Mouse (Mus musculus) heart, postnatal 10 days (tissue): ENCODE measurements at regions not wholly inside any gene's neighbourhood (a gene's known extent, or its start where the extent isn't known, plus 50 kb on each side); places are given as distances from the start of the nearest gene placed in this dataset.

Source experiments
- DNase-seq, 2 experiments: peaks; one replicate each; pipeline ENCODE4 v3.0.0; 2021
- intact Hi-C: fragments of 180-260 bp; cut with DNase I; formaldehyde crosslinking; loops from one replicate; pipeline ENCODE4 v1.15.1; 2025

DNA sequence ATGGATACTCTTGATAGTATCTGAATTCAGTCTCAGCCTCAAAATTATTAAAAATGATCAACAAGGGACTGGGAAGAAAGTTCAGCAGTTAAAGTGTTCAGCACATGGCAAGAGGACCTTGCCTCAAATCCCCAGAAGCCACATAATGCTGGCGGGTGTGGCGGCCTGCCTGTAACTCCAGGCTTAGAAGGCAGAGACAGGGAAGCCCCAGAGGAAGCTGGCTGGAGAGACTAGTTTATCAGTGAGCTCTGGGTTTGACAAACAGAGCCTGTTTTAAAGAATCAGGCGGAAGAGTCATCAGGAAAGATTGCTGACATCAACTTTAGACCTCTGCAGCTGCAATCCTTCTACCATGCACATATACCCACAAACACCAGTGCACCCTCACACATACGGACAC lies 52.1 kb upstream of the Fyn start:
- intact Hi-C loops = no loop called here
- DNase-seq = peak; percentile 17 to 44

DNA sequence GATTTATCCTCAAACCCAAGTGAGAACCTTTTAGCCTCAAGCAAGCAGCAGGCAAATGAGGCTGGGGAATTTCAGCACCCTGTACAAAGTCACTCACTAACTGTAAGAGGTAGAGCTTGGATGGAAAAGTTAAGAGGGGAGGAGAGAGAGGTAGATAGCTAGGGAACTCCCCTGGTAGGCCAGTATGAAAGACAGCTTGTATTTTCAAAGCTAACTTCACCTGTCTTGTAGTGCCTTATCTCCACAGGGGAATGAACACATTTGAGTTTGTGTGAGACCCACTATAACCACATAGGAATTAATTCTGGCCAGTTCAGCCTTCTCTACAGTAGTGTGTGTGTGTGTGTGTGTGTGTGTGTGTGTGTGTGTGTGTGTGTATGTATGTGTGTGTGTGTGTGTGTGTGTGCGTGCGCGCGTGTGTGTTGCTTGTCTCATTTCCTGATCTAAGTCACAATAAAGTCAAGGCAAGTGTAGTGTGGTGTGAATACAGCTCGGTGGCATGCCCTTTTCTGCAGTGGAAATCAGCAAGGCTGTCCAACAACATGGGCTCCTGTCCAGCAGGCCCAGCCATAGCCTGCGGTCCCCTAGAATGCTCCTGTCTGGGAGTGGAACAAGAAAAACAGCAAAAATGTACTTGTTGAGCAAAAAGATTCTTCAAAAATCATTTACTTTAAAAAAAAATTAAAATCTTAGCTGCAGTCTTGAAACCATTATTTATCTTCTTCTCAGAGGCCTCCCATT lies 53.1 kb upstream of the Fyn start:
- intact Hi-C loops = no loop called here
- DNase-seq = peak; percentile 16 to 26

DNA sequence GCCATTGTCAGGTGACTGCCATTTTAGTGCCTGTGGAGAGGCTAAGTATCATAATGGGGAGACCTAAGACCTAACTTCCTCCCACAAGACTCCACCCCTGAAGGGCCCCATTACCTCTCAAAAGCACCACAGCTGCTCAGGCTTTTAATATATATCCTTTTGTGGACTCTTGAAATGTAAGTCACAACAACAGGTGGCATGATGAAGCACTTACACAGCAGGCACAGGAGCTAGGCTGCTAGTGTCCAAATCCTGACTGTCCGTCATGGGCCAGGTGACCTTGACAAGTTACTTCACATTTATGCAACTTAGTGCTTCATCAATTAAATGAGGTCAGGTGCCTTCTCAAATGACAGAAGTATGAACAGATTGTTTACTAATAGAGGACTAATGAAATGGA lies 57.2 kb upstream of the Fyn start:
- intact Hi-C loops = no loop called here
- DNase-seq = no peak

DNA sequence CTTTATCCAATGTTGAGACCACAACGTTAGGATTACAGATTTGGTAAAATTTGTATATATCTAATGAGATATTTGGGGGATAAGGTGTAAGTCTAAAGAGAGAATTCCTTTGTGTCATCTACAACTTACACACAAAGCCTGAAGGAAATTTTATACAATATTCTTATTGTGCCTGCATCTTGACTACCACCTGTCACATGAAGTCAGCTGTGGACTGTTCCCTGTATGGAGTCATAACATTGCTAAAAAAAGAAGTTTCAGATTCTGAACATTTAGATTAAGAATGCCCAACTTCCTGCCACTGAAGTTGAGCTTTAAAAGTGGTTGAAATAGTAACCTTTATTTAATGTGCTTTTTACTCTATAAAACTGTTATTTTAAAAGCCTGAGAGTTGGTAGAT lies 60.1 kb upstream of the Fyn start:
- intact Hi-C loops = no loop called here
- no peak for DNase-seq

DNA sequence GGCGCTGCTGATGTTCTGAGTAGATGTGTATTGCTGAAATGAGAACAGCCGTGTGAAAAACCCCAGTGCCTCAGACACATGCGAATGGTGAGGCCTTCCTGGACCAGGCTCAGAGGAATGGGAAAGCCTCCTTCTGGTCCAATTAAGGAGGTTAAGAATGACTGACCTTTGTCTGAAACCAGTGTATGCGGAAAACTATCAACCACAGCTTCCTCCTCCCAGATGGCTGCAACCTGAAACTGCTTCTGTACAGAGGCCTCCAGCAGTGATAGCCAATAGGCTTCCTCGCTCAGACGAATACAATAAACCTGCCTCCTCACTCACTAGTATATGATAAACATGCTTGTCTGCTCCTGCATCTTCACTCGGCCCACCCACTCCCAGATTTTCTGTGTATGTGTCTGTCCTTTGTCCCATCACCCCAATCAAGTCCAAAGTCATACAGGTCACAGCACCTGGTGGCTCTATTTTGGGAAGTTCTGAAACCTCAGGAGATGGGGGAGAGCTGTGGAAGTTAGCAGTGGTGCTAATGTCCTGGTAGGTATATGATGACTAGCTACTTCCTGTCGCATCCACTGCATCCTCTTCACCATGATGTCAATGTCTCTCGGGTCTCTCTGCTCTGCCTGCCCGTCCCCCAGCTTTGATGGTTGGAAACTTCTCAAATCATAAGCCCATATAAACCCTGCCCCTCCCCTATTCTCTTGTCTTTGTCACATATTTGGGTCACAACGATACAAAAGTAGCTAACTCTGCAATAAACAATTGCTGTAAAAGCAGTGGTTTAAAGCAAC lies 75.8 kb upstream of the Fyn start:
- intact Hi-C loops = no loop called here
- no peak for DNase-seq

DNA sequence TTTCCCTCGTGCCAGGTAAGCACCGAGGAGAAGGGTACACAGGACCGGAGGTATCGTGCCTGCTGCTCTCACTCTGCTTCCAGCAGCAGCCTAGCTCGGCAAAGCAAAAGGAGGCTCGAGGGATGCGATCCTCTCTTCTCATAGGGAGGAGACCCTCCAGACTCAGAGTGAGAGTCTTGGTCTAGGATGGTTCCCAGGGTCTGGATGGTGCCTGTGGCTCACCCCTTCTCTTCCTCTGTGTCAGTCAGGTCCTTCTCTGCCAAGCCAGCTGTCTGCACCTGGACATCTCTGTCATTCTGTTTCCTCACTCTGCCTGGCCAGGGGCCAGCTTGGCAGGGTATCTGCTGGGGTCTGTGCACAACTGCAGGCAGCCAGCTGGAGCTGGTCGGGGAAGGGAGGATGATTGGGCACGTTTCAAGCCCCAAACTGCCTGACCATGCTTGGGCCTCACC lies 76.9 kb upstream of the Fyn start:
- DNase-seq = peak; percentile 67 to 75
- intact Hi-C loops = no loop called here

DNA sequence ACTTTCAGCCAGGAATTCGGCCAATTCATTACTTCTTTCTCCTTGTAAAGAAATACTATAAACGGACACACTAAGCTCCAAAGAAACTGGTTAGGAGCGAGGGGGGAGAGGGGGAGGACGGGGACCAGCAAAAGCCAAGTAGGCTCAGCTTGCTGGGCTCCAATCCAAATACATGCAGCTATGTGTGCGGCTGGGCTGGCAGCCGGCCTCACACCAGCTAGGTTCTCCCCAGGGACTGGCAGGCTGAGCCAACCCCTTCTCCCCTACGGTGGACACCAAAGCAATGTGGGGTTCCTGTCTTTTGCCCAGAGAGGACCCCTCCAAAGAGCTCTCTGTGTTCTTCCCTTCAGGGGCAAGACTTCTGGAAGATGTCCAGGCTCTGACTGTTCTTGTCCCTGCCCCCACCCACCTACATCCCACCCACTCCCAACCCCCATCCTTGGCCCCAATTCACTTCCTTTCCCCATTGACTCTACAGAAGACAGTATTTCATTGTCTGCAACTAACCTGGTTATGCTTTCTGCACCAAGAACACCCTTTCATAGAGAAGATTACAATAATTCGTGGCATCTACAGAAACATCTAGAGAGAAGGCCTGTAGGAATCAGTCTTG lies 77.4 kb upstream of the Fyn start:
- intact Hi-C loops = no loop called here
- peak; percentile 80 to 87 for DNase-seq

DNA sequence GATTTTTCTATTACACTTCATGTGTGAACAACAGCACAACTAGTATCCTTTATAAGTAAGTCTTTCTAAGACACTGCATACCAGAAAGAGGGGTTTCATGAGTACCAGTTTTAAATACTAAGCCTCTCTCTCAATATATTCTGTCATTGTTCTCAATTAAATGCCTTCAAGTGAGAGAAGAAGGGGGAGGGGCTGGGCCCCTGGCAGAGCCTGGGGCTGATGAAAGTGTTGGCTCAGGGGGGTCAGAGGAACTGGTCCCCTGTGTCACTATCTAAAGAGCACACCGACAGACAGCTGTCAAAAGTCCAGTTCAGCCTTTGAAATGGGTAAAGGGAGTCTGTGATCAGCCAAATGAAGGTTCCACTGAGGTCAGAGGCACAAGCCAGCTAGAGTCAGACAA lies 78.4 kb upstream of the Fyn start:
- DNase-seq = no peak
- intact Hi-C loops = no loop called here

DNA sequence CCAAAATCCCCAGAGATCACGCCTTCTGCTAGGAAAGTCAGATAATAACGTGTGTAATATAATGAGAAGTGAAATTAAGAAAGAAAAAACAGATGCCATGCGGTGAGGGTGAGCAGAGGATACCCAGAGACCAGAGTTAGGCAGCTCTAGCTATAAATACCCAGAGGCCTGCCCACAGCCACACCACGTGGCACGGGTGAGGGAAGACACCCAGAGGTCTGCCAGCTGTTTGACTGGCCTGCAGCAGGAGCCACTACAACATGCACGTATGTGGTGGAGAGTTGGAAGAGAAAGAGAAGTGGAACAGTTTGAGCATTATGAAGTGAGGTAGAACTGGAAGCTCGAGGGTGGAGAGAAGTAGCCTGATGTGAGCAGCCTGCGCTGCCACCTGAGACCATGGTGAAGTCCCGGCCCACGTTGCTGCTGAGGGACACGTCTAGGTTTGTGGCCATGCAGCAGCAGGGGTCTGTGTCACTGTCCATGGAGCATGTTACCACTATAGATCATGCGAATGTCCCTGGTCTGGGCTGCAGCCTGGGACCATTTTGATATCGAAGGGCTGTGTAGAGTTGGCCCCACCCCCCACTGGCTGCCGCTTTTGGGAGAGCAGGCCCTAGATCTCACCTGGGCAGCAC lies 88.2 kb upstream of the Fyn start:
- intact Hi-C loops = no loop called here
- peak; percentile 52 to 54 for DNase-seq

DNA sequence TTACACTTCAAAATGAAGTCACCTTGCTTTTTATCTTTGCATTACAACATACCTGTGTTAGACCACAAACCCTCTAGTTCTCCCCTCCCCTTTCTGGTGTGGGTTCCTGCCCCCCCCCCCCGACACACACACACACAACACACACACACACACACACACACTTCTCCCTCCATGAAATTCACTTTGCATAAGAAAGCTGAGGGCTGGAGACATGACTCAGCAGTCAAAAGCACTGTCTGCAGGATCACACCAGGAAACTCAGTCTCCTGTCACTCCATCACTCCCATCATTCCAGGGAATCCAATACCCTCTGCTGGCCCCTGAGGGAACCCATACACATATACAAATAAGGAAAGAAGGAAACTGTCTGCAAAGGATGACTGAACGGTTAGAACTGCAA lies 94.5 kb upstream of the Fyn start:
- no peak for DNase-seq
- intact Hi-C loops = no loop called here

DNA sequence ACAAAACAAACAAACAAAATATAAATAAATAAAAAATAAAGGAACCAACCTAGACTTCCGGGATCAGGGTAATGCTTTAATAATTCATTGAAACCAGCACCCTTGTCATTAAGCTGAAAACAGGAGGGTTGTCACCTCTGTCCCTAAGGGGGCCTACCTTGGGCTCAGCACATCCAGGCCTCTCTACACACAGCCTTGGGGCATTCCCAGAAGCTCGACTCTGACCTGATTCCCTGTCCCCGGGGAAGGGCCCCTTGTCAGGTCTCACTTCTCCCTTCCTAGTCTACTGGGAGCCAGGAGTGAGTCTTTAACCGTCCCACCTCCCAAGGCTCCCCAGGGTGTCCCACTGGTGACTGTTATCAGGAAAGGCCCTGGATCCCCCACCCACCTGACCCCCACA lies 95.2 kb upstream of the Fyn start:
- DNase-seq = no peak
- intact Hi-C loops = no loop called here

DNA sequence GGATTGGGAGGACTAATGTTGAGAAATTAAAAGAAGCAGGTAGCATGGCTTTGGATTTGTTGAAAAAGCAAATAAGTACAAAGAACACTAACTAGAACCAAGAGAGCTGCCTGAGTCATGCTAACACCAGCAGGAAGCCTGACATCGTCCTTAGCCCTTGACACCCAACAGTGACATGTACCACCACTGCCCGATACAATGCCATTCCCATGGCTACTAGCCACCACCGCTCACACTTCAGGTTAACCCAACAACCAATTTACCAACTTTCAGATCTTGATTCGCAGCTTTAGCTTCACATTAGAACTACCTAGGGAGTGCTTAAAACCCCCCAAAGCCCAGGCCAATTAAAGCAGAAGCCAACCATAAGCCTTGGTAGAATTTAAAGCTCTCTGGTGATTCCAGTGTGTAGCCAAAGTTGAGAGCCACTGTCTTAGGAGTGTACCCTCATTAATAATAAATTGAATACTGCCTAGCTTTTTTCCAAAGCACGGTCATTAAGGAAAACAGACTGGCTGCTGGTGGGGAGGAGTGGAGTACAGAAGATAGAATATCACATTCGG lies 96.2 kb upstream of the Fyn start:
- no peak for DNase-seq

DNA sequence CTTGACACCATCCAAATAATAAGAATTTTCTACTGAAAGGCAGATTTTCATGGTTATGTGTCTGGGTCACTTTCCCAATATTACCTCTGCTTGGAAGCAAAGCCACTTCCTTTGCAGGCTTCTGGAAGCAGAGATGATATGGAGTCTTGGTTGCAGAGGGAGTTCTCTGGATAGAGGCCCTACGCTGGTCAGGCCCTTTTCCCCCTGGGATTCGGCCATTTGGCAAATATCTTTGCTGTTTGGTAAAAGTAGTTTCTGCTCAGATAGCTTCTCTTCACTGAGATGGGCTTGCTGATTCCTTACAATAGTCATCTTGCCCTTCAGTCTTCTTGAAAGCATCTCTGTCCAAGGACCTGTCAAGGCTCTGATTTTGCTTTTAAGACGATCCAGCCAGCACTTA lies 98.2 kb upstream of the Fyn start:
- DNase-seq = no peak
- intact Hi-C loops = no loop called here

More for the DNA sequence above, 96.2 kb upstream of the Fyn start:
- intact Hi-C loops = no loop called here

DNA sequence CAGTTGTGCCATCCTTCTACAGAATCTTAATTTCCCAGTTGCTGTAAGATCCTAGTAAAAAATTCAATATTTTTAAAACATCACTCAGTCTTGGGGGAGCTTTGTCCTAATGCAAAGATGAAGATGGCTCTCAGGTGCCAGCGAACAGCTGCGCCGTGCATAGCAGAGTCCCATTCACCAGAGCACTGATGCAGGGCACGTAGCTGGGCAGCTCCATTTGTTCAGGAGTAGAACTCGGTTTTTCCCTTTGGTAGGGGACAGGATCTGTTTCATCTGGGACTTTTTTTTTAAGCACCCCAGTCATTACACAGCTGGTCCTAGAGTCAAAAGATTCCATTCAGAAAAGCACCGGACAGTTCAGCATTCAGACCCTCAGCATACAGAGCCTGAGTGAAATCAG lies 101.4 kb upstream of the Fyn start:
- no peak for DNase-seq

DNA sequence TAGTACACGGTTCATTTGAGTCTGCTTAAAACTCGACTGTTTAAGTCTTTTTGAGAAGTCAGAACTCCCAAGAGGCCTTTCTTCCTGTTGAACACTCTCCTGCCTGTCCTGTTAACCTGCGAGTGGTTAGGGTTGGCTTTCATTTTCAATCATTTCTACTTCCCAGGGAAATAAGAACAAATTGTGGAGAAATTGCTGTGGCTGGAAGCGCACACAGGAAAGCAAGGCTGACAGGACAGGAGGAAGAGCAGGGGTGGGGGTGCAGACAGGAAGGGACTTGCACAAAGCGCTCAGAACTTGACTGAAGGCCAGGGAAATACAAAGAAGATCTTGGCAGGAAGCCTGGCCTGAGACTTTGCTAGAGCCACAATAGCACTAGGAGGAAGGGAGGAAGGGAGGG lies 102.2 kb upstream of the Fyn start:
- DNase-seq = peak; percentile 91 to 93
- intact Hi-C loops = loop anchor here (5.0 kb wide), 1 partner anchor 101 kb away; the partner anchor contains the start of gene Fyn

More for the DNA sequence above, 101.4 kb upstream of the Fyn start:
- intact Hi-C loops = loop anchor here (5.0 kb wide), 1 partner anchor 100 kb away; the partner anchor contains the start of gene Fyn

DNA sequence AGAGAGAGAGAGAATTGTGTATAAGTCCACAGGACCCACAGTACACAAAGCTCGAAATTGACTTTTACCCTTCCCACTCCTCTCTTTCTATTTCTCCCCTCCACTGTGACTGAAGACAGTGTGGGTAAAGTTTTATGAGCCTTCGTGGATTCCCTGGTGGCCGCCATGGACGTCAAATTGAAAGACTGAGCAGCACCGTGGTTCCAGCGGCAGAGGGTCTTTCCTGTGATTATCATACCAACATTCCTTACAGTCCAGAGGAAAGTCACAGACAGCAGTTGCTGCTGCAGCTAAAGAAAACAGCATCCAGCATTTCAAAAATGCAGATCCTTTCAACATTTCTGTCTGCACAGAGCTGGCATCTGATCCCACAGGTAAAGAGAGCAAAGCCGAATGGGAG lies 98.9 kb upstream of the Ccn6 start:
- intact Hi-C loops = no loop called here
- DNase-seq = no peak

DNA sequence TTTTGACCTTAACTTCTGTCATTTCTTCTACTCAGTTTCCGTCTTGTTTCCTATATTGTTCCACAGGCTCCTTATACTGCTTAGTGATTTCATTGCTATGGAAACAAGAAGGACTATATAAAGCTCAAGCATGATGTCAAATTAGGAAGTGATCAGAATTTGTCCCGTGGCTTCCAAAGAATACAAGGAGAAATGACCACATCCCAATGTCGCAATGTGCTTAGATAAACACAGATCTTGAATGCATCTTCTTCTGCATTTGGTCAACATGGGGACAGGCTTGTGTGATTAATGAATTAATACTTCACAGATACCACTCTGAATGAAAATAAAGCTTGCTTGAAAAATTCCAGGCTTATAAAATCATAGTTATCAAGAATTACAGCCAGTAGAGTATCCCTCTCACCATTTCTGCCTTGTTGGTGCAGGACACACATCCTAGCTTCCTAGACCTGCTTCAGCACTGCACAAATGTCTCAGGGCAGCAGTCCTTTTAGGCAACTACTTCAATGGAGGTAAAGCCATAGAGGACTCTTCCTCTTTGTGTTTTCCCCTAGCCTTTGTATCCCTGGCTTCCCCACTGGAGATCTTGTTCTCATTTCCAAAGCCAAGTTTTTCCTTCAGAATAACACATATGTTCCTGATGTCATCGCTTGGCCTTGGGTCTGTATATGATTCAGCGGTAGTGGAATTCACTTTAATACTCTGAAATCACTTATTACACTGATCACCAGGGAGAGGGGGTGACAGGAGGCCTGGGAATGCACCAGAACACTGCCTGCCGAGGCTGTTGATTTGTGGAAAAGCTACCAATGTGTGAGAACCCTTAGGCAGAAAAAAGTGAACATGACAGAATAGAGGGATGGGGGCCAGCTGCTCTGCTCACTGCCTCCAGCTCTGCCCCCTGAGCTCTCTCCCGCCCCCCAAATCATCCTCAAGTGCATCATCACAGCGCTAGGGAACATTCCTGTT lies 97.9 kb upstream of the Ccn6 start:
- intact Hi-C loops = no loop called here
- DNase-seq = peak; percentile 68 to 75

DNA sequence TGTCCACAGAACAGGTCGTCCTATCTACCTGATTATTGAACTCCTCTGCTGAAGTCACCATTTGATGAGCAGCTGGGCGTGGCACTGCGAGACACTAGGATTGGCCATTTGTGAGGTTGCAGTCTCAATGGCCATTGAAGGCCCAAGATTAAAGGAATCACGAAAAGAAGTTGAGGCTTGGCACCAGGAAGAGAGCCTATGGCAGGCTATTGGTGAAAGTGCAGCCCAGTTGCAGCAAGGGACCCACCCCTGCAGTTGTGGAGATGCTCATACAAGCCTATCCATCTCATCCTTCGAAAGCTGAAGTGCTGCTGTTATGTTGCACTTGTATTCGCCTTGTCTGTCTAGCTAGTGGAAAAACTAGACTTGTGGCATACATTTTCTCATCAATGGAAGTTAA lies 96.5 kb upstream of the Ccn6 start:
- intact Hi-C loops = no loop called here
- no peak for DNase-seq

DNA sequence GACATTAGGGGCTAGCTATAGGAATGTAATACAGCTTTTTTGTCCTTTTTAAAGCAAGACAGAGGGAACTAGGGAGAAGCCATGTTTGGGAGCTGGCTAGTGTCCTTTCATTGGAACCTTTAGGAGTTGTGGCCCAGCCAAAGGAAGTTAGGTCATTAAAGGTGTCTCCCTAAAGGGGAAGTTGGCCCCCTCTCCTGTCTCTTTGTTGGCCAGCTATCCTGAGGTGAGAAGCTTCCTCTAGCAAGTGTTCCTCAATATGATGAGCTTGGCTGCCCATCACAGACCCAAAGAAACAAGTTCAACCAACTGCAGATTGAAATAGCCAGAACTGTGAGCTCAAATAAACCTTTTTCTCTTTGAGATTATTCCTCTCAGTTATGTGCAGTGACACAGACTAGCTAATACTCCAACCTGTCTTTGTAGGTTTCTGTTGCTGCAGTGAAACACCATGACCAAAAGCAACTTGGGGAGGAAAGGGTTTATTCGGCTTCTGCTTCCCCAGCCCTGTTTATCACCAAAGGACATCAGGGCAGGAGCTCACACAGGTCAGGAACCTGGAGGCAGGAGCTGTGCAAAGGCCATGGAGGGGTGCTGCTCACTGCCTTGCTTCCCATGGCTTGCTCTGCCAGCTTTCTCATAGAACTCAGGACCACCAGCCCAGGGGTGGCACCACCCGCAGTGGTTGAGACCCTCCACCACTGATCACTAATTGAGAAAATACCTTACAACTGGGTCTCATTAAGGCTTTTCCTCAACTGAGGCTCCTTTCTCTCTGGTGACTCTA lies 94.0 kb upstream of the Ccn6 start:
- intact Hi-C loops = no loop called here
- no peak for DNase-seq
